Comparison of ENCODE assay signal across 11 mouse cellular contexts in genomic region chr2:65621254-65621653, GRCm38 (mm10). TPM values are rescaled to one million over a fixed set of nuclear protein-coding genes. Genes with fewer than 3 reads are reported as not detected.
A peak's percentile ranks its signal among the peaks of the same experiment; 100 is the strongest.
DNase-seq lines count a peak whose midpoint lies in the region; ATAC-seq and TF ChIP-seq lines count a peak whose summit lies in the region.
"Had no signal": no experiment of that assay in that cellular context is flagged by ENCODE, and none has a peak within 500 bp of the region (broad histone marks: within the 10 kb centered on the region; RNA-seq: fewer than 3 reads in every experiment).

No protein-coding gene starts in this region.

- ATAC-seq in neural tube, embryonic 11.5 days (ENCODE audit: insufficient read depth, low FRiP score, low TSS enrichment), result no peak
- ATAC-seq in forebrain, embryonic 13.5 days, result peak; percentile 50; the same call in 1 of the 2 replicates
- ATAC-seq in intestine, postnatal 0 days, result no peak

- H3K4me1 ChIP-seq in neural tube, embryonic 11.5 days (ENCODE audit: control insufficient read depth, insufficient read depth, low read length), result no peaks in the 10 kb centered on the region
- peaks cover 9% of the 10 kb centered on the region for H3K4me1 ChIP-seq in forebrain, embryonic 13.5 days
- no peaks in the 10 kb centered on the region for H3K4me1 ChIP-seq in intestine, postnatal 0 days (replicated peaks; ENCODE audit: control insufficient read depth, insufficient read depth, low read length)
- H3K4me1 ChIP-seq: limb, embryonic 15.5 days had no signal

- no peaks in the 10 kb centered on the region for H3K9me3 ChIP-seq in neural tube, embryonic 11.5 days (ENCODE audit: control insufficient read depth, low read length)
- H3K9me3 ChIP-seq in forebrain, embryonic 13.5 days (replicated peaks), result no peaks in the 10 kb centered on the region
- no peaks in the 10 kb centered on the region for H3K9me3 ChIP-seq in intestine, postnatal 0 days (ENCODE audit: control insufficient read depth)
- H3K9me3 ChIP-seq: limb, embryonic 15.5 days had no signal

- intact Hi-C loops in left cerebral cortex, adult 2 months (cut with DNase I), result loop anchor here (1.0 to 5.0 kb wide), 2 partner anchors 47 to 421 kb away; no protein-coding TSS in a partner anchor

- TF ChIP-seq CTCF in left cerebral cortex, adult 2 months (IDR thresholded peaks at IDR 0.05), result no peak
- TF ChIP-seq CTCF in intestine, postnatal 0 days (IDR thresholded peaks at IDR 0.05; ENCODE audit: low read depth), result no peak

- peak overlapping the region; percentile 19; the same call in 1 of the 2 replicates for H3K4me3 ChIP-seq in neural tube, embryonic 11.5 days (ENCODE audit: low read depth, low read length)
- peak overlapping the region; percentile 19 for H3K4me3 ChIP-seq in forebrain, embryonic 13.5 days
- H3K4me3 ChIP-seq in left cerebral cortex, adult 2 months, result peak overlapping the region; percentile 68
- no peak overlapping the region for H3K4me3 ChIP-seq in intestine, postnatal 0 days (ENCODE audit: low read depth, low read length)
- H3K4me3 ChIP-seq: limb, embryonic 15.5 days had no signal

- no peak overlapping the region for H3K9ac ChIP-seq in neural tube, embryonic 11.5 days (ENCODE audit: low read length)
- H3K9ac ChIP-seq in forebrain, embryonic 13.5 days, result peak overlapping the region; percentile 53
- H3K9ac ChIP-seq in intestine, postnatal 0 days (ENCODE audit: low read depth, low read length), result no peak overlapping the region
- H3K9ac ChIP-seq: limb, embryonic 15.5 days had no signal

- WGBS in neural tube, embryonic 11.5 days, result 48% methylated on average over 5 of the region's 5 CpGs
- 6% methylated on average over 5 of the region's 5 CpGs for WGBS in forebrain, embryonic 13.5 days
- WGBS in intestine, postnatal 0 days, result 71% methylated on average over 5 of the region's 5 CpGs

- H3K36me3 ChIP-seq in neural tube, embryonic 11.5 days (ENCODE audit: control insufficient read depth, insufficient read depth, low read length), result no peaks in the 10 kb centered on the region
- no peaks in the 10 kb centered on the region for H3K36me3 ChIP-seq in forebrain, embryonic 13.5 days (ENCODE audit: poor library complexity, severe bottlenecking)
- H3K36me3 ChIP-seq in intestine, postnatal 0 days (ENCODE audit: control insufficient read depth, insufficient read depth), result no peaks in the 10 kb centered on the region
- H3K36me3 ChIP-seq: limb, embryonic 15.5 days had no signal

- peak overlapping the region; percentile 56 for H3K27ac ChIP-seq in neural tube, embryonic 11.5 days (ENCODE audit: low read depth, low read length)
- H3K27ac ChIP-seq in forebrain, embryonic 13.5 days, result peak overlapping the region; percentile 53
- peak overlapping the region; percentile 94 for H3K27ac ChIP-seq in left cerebral cortex, adult 2 months
- no peak overlapping the region for H3K27ac ChIP-seq in intestine, postnatal 0 days (ENCODE audit: low read depth, low read length)
- H3K27ac ChIP-seq: limb, embryonic 15.5 days; macrophage had no signal

- H3K27me3 ChIP-seq in neural tube, embryonic 11.5 days (ENCODE audit: control insufficient read depth, insufficient read depth, low read length), result no peaks in the 10 kb centered on the region
- H3K27me3 ChIP-seq in forebrain, embryonic 13.5 days, result no peaks in the 10 kb centered on the region
- H3K27me3 ChIP-seq in intestine, postnatal 0 days (replicated peaks; ENCODE audit: control insufficient read depth, insufficient read depth, low read length), result no peaks in the 10 kb centered on the region
- H3K27me3 ChIP-seq: CH12.LX; limb, embryonic 15.5 days had no signal

- DNase-seq in neural tube, embryonic 11.5 days (ENCODE audit: low spot score), result no peak
- DNase-seq in neural tube, embryonic 10.5 days (ENCODE audit: extremely low spot score, low spot score), result no peak
- DNase-seq in left cerebral cortex, adult 2 months (ENCODE audit: extremely low spot score in 1 of 2, low spot score in 2 of 2), result no peak
- DNase-seq in retina, embryonic 14.5 days (ENCODE audit: low spot score), result peak; percentile 28
- DNase-seq in embryo, embryonic 10.5 days (ENCODE audit: low spot score), result no peak
- no peak for DNase-seq in yolk sac, embryonic 10.5 days (ENCODE audit: low spot score)

- no peak overlapping the region for H3K4me2 ChIP-seq in neural tube, embryonic 11.5 days (ENCODE audit: low read depth)
- H3K4me2 ChIP-seq in forebrain, embryonic 13.5 days, result peak overlapping the region; percentile 38
- H3K4me2 ChIP-seq in intestine, postnatal 0 days (replicated peaks; ENCODE audit: low read depth), result no peak overlapping the region
- H3K4me2 ChIP-seq: limb, embryonic 15.5 days had no signal

RNA-seq across cellular contexts. Expression of gene Scn2a, which starts 0.7 kb away (rescaled TPM):
- polyA plus RNA-seq in neural tube, embryonic 11.5 days (2014; fragmentation: Nextera tagmentation; extraction: Ambion mirVana), result 10.4 and 11.4 TPM in 2 replicates
- 14.7 and 15.0 TPM in 2 replicates for polyA plus RNA-seq in forebrain, embryonic 13.5 days (2015; fragmentation: Nextera tagmentation; extraction: Ambion mirVana)
- total RNA-seq in left cerebral cortex, adult 2 months (2021), result 100 to 1,000 TPM; 298 to 309 TPM
- polyA plus RNA-seq in intestine, postnatal 0 days (2015; fragmentation: Nextera tagmentation; extraction: Ambion mirVana), result 0.69 and 1.3 TPM in 2 replicates
- polyA plus RNA-seq: macrophage had no signal

RNA-seq across cellular contexts. Expression of gene Scn3a, which starts 53.8 kb away (rescaled TPM):
- 24.0 and 27.4 TPM in 2 replicates for polyA plus RNA-seq in neural tube, embryonic 11.5 days (2014; fragmentation: Nextera tagmentation; extraction: Ambion mirVana)
- 31.3 and 34.6 TPM in 2 replicates for polyA plus RNA-seq in forebrain, embryonic 13.5 days (2015; fragmentation: Nextera tagmentation; extraction: Ambion mirVana)
- total RNA-seq in left cerebral cortex, adult 2 months (2021), result 10 to 100 TPM; 31.4 to 31.8 TPM
- polyA plus RNA-seq in intestine, postnatal 0 days (2015; fragmentation: Nextera tagmentation; extraction: Ambion mirVana), result 1.0 and 1.1 TPM in 2 replicates
- polyA plus RNA-seq: macrophage had no signal

Comparison
In these comparisons a context has a peak if more than half of its experiments do, and no peak if none do; other contexts are left out.
1. RNA of gene Scn3a, which starts 53.8 kb away (polyA plus RNA-seq): 31.3 to 34.6 TPM in forebrain, embryonic 13.5 days and 24.0 to 27.4 TPM in neural tube, embryonic 11.5 days; 1.0 to 1.1 TPM in intestine, postnatal 0 days; every median in the first group is over 10 times any median in the second.